Mouse (Mus musculus) neural tube, embryonic 11.5 days (tissue): ENCODE results near the gene Zbtb8os. TPM values are rescaled to one million over a fixed set of nuclear protein-coding genes. Genes with fewer than 3 reads are reported as not detected.
A peak's percentile ranks its signal among the peaks of the same experiment; 100 is the strongest.

Experiments
- ATAC-seq: fragments of 200-750 bp; cut with Nextera tagmentation; 2 replicates; pipeline ENCODE4 v1.8.0; 2017; ENCODE audit warnings: moderate number of reproducible peaks, mild to moderate bottlenecking, moderate TSS enrichment, moderate library complexity; ENCODE audit not compliant: insufficient read depth, low FRiP score, low TSS enrichment
- DNase-seq: peaks from one replicate; pipeline ENCODE4 v3.0.0-alpha.2; 2015; ENCODE audit warnings: low spot score
- H3K27ac ChIP-seq: fragments of 300-500 bp; sonication (generic); 2 replicates; pipeline ENCODE4 v1.5.1; 2014; ENCODE audit warnings: low read depth, mild to moderate bottlenecking, low read length
- H3K27me3 ChIP-seq: fragments of 300-500 bp; sonication (generic); 2 replicates; pipeline ENCODE4 v1.6.1; 2014; ENCODE audit warnings: mild to moderate bottlenecking, low read length, mixed read lengths; ENCODE audit not compliant: control insufficient read depth, insufficient read depth
- H3K36me3 ChIP-seq: fragments of 300-500 bp; sonication (generic); 2 replicates; pipeline ENCODE4 v1.6.1; 2014; ENCODE audit warnings: mild to moderate bottlenecking, low read length, moderate library complexity, mixed read lengths; ENCODE audit not compliant: control insufficient read depth, insufficient read depth
- H3K4me1 ChIP-seq: fragments of 300-500 bp; sonication (generic); 2 replicates; pipeline ENCODE4 v1.6.1; 2014; ENCODE audit warnings: low read length, mixed read lengths; ENCODE audit not compliant: control insufficient read depth, insufficient read depth
- H3K4me2 ChIP-seq: fragments of 300-500 bp; sonication (generic); 2 replicates; pipeline ENCODE4 v1.6.1; 2014; ENCODE audit warnings: low read depth, mild to moderate bottlenecking, moderate library complexity
- H3K4me3 ChIP-seq: fragments of 300-500 bp; sonication (generic); 2 replicates; pipeline ENCODE4 v1.5.1; 2014; ENCODE audit warnings: low read depth, low read length
- H3K9ac ChIP-seq: fragments of 300-500 bp; sonication (generic); 2 replicates; pipeline ENCODE4 v1.6.1; 2014; ENCODE audit warnings: mild to moderate bottlenecking, low read length
- H3K9me3 ChIP-seq: fragments of 300-500 bp; sonication (generic); 2 replicates; pipeline ENCODE4 v1.6.1; 2016; ENCODE audit warnings: low read length; ENCODE audit not compliant: control insufficient read depth
- WGBS: fragments of 180-500 bp; shearing (Covaris S2); extraction: QIAGEN DNeasy Blood & Tissue Kit; methylation state at CpG from one replicate; pipeline ENCODE4 v1.1.7; 2014; 5-methylcytosine and 5-hydroxymethylcytosine counted together
- polyA plus RNA-seq: library from polyadenylated mRNA; unstranded; fragments of >200 nt; fragmentation: Nextera tagmentation; extraction: Ambion mirVana; gene quantifications from 2 replicates; pipeline ENCODE4 v1.2.1, GENCODE M21; 2014

Gene Zbtb8os
- polyA plus RNA-seq, 1 experiment from 2014 or later, result 42.4 TPM

- H3K9me3 ChIP-seq, result no peaks in the 10 kb centered on the region
- WGBS, result 93% methylated on average over 1 of the region's 1 CpGs
- H3K27ac ChIP-seq, result no peak overlapping the region
- H3K27me3 ChIP-seq, result no peaks in the 10 kb centered on the region
- H3K36me3 ChIP-seq, result peaks cover 19% of the 10 kb centered on the region
- H3K4me2 ChIP-seq, result no peak overlapping the region
- DNase-seq, result no peak
- H3K4me3 ChIP-seq, result no peak overlapping the region
- H3K9ac ChIP-seq, result no peak overlapping the region
- no peak for ATAC-seq
- H3K4me1 ChIP-seq, result no peaks in the 10 kb centered on the region
Observed at GRCm38 (mm10) chr4:129320876-129321275, 14.6 kb upstream of the Zbtb8os start.

DNA sequence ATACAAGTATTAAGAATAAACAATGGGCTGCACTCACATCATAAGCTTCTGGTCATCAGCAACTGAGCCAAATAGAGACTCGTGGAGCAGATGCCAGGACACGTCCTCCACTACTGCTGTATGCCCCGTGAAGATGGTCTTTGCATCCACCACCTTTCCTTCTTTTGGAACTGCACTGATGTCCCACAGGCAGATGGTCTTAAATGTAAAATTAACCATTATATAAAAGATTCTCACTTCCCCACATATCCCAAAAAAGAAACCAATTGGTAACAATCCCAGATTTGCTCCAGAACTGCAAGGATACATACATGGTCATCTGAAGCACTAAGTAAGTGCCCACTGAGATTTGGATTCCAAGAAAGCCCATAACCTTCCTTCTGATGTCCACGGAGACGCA is 13.5 kb upstream of the Zbtb8os start:
- H3K9me3 ChIP-seq, result no peaks in the 10 kb centered on the region
- peaks cover 18% of the 10 kb centered on the region for H3K36me3 ChIP-seq
- no peak overlapping the region for H3K27ac ChIP-seq
- H3K27me3 ChIP-seq, result no peaks in the 10 kb centered on the region
- H3K4me1 ChIP-seq, result no peaks in the 10 kb centered on the region
- H3K4me3 ChIP-seq, result no peak overlapping the region
- no peak overlapping the region for H3K9ac ChIP-seq
- no peak for DNase-seq
- WGBS, result 96% methylated on average over 5 of the region's 5 CpGs
- no peak overlapping the region for H3K4me2 ChIP-seq
- no peak for ATAC-seq

- 89% methylated on average over 1 of the region's 1 CpGs for WGBS
Observed at GRCm38 (mm10) chr4:129323491-129323890, 12.0 kb upstream of the Zbtb8os start.

DNA sequence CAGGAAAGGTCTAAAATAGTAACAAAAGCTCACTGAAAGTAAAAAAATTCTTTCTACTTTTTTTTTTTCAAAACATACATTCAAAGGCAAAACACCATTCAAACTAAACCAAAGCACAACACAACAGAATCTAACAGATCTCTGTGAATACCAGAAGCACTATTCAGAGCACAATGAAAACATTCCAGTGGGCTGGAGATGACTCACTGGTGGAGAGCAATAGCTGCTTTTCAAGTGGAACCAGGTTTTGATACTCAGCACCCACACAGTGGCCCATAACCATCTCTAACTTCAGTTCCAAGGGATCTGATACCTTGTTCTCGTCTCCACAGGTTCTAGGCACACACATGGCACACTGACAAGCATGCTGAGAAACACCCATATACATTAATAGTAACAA is 10.7 kb upstream of the Zbtb8os start:
- ATAC-seq (no peak), DNase-seq (no peak)
- H3K9ac ChIP-seq, result no peak overlapping the region
- WGBS, result 83% methylated on average over 1 of the region's 1 CpGs
- peaks cover 18% of the 10 kb centered on the region for H3K36me3 ChIP-seq
- no peak overlapping the region for H3K27ac ChIP-seq
- no peak overlapping the region for H3K4me3 ChIP-seq
- H3K9me3 ChIP-seq, result no peaks in the 10 kb centered on the region
- no peaks in the 10 kb centered on the region for H3K4me1 ChIP-seq
- no peaks in the 10 kb centered on the region for H3K27me3 ChIP-seq
- no peak overlapping the region for H3K4me2 ChIP-seq

More at GRCm38 (mm10) chr4:129323491-129323890, 12.0 kb upstream of the Zbtb8os start:
- Histone ChIP-seq H3K9me3 (no peaks in the 10 kb centered on the region), H3K27ac (no peak overlapping the region), H3K4me1 (no peaks in the 10 kb centered on the region), H3K27me3 (no peaks in the 10 kb centered on the region), H3K4me3 (no peak overlapping the region), H3K4me2 (no peak overlapping the region), H3K36me3 (peaks cover 20% of the 10 kb centered on the region), H3K9ac (no peak overlapping the region)
- DNase-seq, result no peak
- ATAC-seq, result no peak

- ATAC-seq (no peak), DNase-seq (no peak)
- 96% methylated on average over 1 of the region's 1 CpGs for WGBS
Observed at GRCm38 (mm10) chr4:129326191-129326590, 9.3 kb upstream of the Zbtb8os start.

DNA sequence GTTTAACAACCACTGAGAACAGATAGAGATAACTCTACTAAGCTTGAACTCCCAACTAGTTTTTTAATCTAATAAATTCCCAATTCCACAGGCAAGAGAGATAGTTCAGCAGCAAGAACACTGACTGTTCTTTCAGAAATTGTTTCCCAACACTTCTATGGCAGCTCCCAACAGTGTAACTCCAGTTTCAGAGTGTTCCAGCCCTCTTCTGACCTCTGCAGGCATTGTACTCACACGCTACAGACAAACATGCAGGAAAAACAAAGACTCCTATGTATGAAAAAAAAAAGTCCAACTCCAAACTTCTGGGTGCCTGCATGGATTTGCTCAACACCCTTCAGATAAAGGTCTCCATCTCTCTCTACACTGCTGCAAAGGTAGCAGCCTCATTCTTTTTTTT is 2.6 kb upstream of the Zbtb8os start:
- Histone ChIP-seq H3K9ac (no peak overlapping the region), H3K36me3 (peaks cover 11% of the 10 kb centered on the region), H3K9me3 (no peaks in the 10 kb centered on the region), H3K27ac (no peak overlapping the region), H3K4me1 (peaks cover 17% of the 10 kb centered on the region), H3K27me3 (no peaks in the 10 kb centered on the region), H3K4me2 (peak overlapping the region; percentile 68), H3K4me3 (peak overlapping the region; percentile 96; the same call in 1 of the 2 replicates)
- DNase-seq, result no peak
- no peak for ATAC-seq
- 63% methylated on average over 1 of the region's 1 CpGs for WGBS

More at GRCm38 (mm10) chr4:129326191-129326590, 9.3 kb upstream of the Zbtb8os start:
- Histone ChIP-seq H3K27me3 (no peaks in the 10 kb centered on the region), H3K9me3 (no peaks in the 10 kb centered on the region), H3K4me2 (no peak overlapping the region), H3K9ac (no peak overlapping the region), H3K4me3 (no peak overlapping the region), H3K4me1 (no peaks in the 10 kb centered on the region), H3K27ac (no peak overlapping the region), H3K36me3 (peaks cover 18% of the 10 kb centered on the region)

DNA sequence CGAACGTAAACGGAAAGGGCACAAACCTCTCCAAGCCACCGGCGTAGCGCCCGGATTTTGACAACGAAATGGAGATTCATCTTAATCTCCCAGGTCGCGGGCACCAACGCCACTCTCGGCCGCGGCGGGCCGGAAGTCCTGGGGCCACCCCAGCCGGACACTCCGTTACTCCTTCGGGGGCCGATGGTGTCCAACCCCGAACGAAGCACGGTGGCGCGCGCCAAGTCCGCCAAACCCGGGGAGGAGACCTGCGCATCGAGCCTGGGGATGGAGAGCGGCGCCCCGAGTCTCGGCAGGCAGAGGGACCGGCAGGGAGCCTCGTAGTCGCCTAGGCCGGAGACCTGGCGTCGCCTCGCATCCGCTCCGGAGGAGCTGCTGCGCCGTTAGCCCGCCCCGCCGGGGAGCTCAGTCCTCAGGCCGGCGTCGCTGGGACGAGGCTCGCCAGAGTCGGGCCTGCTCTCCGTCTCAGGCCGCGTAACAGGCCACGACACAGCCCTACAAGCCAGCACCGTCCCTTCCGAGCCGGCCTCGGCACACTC is 749 bp upstream of the Zbtb8os start:
- peak; percentile 36 for ATAC-seq
- WGBS, result under 1% methylated on average over 58 of the region's 62 CpGs

DNA sequence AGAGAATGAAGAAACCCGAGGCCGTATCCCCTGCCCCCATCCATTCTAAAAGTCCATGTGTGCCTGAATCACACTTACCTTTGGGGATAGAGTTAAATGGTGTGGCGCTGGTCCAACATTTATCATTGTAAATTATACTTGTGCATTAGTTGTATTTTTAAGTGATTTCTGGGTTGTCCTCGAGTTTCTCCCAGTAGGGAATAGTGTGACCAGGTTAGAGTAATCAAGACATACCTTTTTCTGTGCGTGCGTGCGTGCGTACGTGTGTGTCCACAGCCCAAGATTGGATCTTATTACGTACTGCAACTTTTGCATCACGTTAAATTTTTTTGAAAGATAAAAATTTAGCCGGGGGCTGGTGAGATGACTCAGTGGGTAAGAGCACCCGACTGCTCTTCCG is 796 bp downstream of the Zbtb8os start:
- DNase-seq, result no peak
- Histone ChIP-seq H3K27me3 (no peaks in the 10 kb centered on the region), H3K4me2 (peak overlapping the region; percentile 68), H3K36me3 (peaks cover under 1% of the 10 kb centered on the region), H3K9ac (peak overlapping the region; percentile 98), H3K4me1 (peaks cover 17% of the 10 kb centered on the region), H3K27ac (peak overlapping the region; percentile 63), H3K9me3 (no peaks in the 10 kb centered on the region), H3K4me3 (peak overlapping the region; percentile 61)
- 55% methylated on average over 14 of the region's 14 CpGs for WGBS
- ATAC-seq, result no peak

More for the DNA sequence above, 749 bp upstream of the Zbtb8os start:
- Histone ChIP-seq H3K27ac (peak overlapping the region; percentile 98), H3K4me1 (peaks cover 17% of the 10 kb centered on the region), H3K4me3 (peak overlapping the region; percentile 96), H3K4me2 (peak overlapping the region; percentile 68), H3K36me3 (peaks cover 4% of the 10 kb centered on the region), H3K9ac (peak overlapping the region; percentile 98), H3K9me3 (no peaks in the 10 kb centered on the region), H3K27me3 (no peaks in the 10 kb centered on the region)
- DNase-seq, result no peak

- DNase-seq (no peak), ATAC-seq (no peak)
- Histone ChIP-seq H3K4me1 (no peaks in the 10 kb centered on the region), H3K27me3 (no peaks in the 10 kb centered on the region), H3K27ac (no peak overlapping the region), H3K9ac (no peak overlapping the region), H3K4me2 (no peak overlapping the region), H3K9me3 (no peaks in the 10 kb centered on the region), H3K4me3 (no peak overlapping the region), H3K36me3 (peaks cover 10% of the 10 kb centered on the region)
- WGBS, result 93% methylated on average over 3 of the region's 3 CpGs
Observed at GRCm38 (mm10) chr4:129339743-129340142, 4.2 kb downstream of the Zbtb8os start.
